Mouse (Mus musculus) B cell, adult 2 months (primary cell): ENCODE results near the gene 3100002H09Rik.

ENCODE experiments used
- DNase-seq, 2 experiments: peaks; one replicate each; pipeline ENCODE4 v3.0.0; 2022

3100002H09Rik gene

DNA sequence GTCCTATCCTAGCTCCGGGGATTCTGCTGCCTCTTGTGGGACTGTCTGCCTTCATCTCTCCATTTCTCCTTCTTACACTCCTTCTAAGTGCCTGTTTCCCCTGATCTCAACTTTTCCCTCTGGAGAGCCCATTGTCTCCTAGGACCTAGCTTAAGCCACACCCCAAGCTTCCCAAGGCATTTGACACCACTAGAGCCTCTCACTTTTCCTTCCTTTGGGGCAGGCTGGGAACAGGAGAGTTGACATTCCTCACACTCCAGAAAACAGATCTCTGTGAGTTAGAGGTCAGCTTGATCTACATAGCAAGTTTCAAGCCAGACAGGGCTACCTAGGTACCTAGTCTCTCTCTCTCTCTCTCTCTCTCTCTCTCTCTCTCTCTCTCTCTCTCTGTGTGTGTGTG, 3.6 kb upstream of the 3100002H09Rik start:
- no peak for DNase-seq

DNA sequence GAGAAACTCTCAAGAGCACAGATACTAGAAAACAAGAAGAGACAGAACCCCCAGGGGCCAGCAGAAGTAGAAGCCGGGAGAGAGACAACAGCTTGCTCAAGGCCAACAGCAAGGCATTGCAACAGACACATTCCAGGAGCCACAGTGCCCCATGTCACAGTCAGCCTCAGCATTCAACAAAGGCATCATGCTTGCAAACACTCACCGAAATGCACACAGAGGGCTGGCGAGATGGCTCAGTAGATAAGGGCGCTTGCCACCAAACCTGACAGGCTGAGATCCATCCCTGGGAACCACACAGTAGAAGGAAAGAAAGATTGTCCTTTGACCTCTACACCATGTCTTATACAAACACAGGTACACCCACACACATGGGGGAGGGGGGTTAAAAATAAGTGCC, 1.2 kb upstream of the 3100002H09Rik start:
- no peak for DNase-seq

DNA sequence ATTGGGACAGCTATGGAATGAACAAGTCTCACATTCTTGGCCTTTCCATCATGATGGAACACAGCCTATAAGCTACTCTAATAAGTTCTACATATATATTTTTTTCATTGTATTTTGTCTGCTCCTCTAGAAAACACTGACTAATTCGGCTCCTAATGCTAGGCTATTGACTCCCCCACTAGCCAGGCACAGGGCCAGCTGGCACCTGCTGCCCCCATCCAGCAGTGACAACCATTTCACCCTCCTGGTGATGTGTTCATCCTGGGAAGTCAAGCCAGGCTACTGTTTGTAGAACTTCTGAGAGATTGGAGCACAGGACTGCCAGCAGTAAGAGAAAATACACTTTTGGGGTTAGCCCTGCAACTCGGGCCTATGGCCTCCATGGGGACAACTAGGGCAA, 537 bp downstream of the 3100002H09Rik start:
- DNase-seq = no peak

DNA sequence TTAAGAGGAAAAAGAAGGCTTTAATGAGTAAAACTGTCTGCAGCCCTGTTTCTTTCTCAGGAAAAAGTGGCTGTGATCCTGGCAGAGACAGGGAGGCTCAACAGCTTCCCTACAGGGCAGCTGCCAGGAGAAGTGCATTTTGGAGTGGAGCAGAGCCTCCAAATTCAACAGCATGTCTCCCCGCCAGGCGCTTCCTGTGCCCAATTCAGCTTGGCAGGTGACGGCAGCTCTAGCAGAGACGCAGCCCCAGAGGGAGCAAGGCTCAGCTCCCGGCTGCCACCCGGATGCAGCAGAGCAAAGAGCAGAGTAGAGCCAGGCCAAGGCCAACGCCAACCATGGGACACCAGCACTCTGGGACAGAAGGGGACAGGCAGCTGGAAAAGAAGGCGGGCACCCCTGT, 3.4 kb downstream of the 3100002H09Rik start:
- DNase-seq = no peak

DNA sequence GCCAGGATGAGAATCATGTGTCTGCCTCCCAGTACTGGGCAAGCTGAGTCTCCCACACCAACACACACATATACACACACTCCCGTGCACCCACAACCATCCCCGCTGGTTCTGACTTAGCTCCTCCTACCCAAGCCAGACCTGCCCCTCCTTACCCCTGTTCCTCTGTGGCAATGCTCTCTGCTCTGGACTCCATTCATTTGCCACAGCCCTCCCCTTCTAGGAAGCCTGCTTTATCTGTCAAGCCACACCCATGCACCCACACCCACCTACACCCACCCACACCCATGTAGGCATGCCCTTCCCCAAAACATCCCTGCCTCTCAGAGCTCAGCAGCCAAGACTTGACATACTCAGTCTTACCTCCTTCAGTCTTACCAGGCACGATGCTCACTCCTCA, 4.4 kb downstream of the 3100002H09Rik start:
- DNase-seq = no peak

DNA sequence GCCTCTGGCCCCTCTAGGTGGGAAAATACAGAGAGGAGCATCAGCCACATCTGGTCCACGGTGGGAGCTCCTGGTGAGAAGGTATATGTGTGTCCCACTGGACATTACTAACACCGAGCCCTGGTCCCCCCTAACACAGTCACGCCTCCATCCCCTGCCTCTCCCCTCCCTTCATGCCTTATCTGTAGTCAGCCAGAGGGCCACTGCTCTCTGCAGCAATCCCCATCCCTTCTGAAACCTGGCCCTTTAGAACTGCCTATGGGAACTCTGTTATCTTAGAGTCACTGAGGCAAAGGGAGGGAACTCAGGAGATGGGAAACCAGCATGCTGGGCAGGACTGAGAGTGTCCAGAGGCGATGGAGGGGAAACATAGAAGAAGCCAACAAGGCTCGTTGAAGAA, 5.3 kb downstream of the 3100002H09Rik start:
- no peak for DNase-seq

DNA sequence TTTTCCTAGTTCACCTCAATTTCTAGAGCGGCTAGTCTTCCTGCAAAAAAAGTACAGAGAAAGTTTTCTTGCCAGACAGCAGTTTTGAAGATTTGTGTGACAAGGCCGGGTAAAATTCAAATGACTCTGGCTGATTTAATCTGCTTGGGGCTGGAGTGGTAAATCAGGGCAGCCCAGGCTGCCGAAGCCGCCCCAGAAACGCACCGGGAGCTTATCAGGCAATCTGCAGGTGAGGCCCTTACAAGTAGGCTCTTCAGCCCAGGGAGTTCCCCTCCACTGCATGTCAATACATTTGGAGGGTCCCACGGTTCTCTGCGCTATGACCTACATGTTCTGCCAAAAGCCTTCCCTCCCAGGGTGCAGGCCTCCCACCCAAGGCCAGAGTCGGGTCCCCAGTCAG, 6.9 kb downstream of the 3100002H09Rik start:
- no peak for DNase-seq

DNA sequence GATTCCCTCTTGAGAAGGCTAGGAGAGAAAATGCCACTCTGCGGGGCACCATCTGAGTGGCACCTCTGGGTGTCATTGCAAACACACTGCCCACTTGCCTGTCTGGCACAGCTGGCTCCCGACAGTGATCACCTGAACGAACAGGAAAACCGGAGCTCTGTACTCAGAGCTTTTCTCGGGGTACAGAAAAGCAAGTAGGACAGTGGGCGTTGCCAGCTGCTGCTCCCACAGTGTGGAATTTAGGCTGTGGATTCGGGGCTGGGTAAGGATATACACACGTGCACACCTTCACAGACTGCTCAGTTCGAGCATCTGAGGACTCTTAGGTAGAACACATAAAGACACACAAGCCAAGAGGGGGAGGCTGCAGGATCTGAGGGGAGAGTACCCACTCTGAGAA, 14.7 kb downstream of the 3100002H09Rik start:
- no peak for DNase-seq

DNA sequence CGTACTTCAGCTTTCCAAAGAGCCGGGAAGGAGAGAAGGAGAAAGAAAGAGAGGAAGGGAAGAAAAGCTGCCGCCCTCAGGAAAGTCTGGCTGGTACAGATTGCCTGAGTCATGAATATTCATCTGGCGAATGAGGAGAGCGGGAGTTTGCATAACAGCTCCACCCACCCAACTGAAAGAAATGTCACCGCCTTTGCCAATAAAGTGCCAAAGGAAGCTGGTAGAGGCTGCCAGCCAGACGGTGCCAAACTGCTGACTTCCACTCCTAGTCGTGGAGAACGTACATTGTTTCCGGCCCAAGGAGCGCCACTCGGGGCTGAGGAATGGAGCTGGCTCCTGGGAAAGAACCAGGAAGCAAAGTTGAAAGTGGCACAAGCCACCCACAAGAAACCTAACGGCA, 15.7 kb downstream of the 3100002H09Rik start:
- DNase-seq = no peak

DNA sequence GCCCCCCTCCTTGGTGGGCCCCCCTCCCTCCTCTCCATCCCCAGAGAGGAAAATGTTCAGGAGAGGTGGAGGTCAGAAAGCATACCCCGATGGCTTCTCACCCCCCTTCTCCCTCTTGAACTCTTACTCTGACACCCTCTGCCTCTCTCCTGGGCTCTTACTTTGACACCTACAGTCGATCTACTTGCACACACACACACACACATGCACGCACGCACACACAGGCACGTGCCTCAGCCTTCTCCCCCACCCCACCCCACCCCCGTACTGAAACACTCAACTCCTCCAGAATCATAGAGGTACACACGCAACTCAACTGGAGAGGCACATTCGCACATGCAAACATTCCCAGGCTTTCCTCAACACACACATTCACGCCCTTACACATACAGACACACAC, 16.9 kb downstream of the 3100002H09Rik start:
- no peak for DNase-seq

DNA sequence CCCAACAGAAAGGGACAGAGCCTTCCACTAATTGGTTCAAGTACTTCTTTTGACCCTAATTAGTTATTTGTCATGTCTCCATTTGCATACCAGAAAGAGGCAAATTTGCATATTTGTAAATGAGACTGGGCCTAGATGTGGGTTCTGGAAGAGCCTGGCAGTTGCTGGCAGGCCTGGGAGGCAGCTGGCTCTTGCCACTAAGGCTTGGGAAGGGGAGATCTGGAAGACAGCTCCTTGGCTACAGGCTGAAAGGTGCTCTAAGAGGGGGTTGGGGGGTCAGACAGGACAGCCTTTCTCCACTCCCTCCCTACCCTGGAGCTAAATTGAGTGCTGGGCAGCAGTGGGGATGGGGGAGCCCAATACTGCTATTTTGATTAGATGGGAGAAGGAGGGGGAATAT, 17.4 kb downstream of the 3100002H09Rik start:
- no peak for DNase-seq

DNA sequence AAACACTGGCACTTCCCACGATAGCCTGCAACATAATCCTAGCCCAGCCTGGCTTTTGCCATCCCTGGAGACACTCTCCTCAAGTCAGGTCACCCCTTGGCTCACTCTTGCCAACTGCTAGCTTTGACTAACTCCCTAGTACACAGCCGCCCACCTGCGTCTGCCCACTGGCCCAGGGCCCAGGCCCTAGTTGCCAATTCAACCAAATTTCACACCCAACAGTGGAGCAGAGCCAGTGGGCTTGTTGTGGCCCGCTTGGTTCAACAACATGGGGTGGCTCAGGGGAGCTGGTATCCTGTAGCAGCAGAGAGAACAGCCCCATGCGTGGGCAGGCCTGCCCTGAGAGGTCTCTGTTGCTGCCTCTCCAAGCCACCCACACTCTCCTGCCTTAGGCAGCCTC, 18.4 kb downstream of the 3100002H09Rik start:
- no peak for DNase-seq

DNA sequence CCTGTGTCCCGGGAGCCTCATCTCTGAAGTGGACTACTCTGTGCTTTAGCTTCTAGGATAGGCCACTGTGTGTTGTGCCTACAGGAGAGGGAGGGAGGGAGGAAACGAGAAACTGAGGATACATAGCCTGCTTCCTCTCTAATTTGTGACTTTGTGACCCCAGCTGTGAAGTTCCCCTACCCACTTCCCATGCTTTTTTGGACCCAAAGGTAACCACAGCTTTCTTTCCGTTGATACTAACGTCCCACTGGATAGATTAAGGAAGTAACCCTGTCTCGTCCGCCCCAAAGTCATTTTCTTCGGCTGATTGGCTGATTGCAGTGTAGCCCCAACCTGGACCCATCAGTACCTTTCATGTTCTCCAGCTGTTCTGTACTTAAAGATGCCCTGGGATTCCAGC, 29.9 kb downstream of the 3100002H09Rik start:
- DNase-seq = no peak

DNA sequence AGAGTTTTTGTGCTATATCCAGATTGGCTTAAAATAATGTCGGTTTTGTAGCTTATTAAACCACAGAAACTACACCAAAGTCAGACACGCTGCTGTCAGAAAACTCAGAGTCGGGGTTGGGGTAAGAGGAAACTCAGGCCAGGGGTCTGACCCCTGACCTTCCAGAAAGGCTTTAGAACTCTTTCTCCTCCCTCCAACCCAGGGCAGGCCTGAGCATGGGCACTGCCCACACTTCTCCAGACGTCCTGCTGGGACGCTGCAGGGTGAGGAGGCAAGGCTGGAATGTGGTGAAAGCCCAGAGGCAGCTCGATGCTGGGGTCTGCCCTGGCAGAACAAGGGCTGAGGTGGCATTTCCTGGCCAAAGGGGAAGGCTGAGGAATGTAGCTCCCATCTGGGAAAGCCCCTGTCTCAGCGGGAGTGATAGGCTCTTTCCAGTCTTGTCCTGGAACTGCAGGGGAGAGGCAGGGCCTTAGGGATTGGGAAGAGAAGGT, 34.6 kb downstream of the 3100002H09Rik start:
- DNase-seq = no peak

DNA sequence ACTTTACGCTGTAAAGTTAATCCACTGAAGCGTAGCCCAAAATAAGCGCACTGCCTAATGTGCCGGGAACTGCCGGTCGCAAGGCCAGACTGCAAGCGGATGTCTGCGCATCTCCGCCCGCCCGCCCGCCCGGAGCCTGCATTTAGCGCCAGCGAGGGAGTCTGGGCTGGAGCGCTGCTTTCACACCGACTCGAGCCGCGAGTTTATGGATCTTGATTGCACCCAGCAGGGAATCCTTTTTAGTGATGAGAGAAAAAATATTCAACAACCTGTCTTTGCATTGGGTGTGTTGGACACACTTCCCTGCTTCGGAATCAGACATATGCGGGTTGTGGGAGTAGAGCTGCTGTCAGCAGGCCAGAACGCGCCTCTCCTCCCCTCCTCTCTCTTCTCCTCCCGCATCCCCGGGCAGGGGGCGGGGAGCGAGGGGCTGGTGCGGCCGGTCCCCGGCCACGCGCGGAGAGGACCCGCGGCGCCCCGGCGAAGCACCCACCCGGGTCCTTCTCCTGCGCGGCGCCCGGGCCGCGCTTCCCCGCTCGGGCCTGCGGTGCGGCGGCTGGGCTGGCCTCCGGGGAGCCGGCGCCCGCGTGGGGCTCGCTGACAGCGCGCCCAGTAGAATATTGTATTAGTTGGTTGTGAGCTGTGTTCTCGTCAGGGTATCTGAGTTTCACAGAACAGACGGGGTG, 35.2 kb downstream of the 3100002H09Rik start:
- no peak for DNase-seq

DNA sequence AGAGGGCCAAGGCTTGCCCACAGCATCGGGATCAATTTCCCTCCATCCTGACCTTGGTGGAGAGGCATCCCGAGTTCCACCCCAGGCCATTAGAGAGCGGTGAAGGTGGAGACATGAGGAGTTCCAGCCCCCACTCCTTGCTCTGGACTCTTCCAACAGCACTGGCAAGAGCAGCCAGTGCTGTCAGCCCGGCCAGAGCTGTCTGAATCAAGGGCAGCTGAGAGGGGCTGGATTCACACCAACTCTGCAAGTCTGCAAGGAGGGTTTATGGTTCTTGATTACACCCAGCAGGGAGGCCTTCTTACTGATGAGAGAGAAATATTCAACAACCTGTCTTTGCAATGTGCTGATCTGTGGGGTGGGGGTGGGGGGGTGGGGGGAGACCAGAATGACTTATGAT, 37.0 kb downstream of the 3100002H09Rik start:
- no peak for DNase-seq

DNA sequence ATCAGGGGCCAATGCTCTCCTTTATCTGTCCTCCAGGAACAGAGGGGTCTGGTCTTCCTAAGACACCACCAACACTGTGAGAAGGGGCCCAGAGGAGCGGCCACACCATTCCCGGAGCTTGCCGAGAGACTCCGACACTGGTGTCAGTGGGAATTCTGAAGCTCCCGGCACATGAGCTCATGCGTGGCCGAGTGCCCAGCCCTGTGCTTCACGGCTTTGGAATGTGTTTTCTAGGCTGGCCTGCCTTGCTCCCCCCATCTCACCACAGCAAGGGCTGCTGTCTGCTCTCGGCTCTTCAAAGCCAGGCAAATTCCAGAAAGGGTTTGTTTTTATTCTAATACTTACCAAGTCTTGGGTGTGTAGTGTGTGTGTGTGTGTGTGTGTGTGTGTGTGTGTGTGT, 39.6 kb downstream of the 3100002H09Rik start:
- DNase-seq = no peak

DNA sequence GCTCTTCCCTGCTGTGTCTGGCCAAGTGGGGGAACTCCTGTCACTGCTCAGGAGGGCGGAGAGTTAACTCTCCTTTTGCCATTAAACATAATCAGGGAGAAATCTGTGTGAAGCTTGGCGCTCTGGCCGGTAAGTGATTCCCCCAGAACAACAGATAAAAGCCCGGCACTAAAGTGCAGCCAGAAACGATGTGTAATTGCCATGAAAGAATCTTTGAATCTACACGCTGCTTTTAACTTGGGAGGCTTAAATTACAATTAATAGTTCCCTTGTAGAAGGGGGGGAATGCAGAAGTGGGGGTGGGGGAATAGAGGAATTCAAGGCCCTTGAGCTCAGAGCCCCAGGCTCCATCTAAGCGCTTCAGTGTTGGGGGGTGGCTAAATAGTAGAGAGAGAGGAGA, 40.9 kb downstream of the 3100002H09Rik start:
- no peak for DNase-seq

DNA sequence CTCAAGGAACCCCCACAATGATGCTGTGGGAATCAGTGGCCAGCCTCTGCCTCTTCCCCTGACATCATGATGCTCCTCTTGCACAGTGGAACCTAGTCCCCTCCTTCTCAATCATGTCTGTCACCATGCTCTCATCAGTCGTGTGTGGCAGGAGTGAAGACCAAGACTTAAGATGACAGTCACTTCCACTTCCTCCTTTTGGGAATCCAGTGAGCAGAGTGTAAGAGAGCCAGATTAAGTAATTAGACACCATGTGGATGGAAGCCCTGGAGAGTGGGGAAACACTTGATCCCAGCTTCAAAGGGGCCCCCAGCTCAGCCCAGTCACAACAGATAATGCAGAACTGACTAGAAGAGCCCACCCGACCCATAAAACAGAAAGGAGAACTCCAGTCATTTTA, 47.2 kb downstream of the 3100002H09Rik start:
- no peak for DNase-seq

DNA sequence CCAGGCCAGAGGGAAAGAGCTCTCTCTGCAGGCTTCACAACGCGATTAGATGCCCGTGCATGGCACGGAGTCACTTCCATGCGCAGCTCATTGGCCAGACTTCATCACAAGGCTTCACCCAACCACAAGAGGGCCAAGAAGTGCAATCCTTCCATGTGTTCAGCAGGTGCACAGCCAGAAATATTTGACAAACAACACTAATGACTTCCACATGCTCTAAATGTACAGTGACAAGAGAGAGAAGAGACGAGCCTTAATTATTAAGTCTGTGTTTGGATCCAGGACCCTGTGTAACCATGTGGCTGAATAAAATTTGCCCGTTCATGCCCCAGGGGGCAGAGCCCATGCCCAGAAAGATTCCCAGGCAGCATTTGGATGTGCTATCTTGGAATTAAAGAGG, 47.9 kb downstream of the 3100002H09Rik start:
- DNase-seq = no peak
